Mouse (Mus musculus): ENCODE data around the gene Gjb1.

Gene Gjb1

GRCm38 (mm10) chrX:101396459-101396858 is 20.3 kb downstream of the Gjb1 start:
- DNase-seq (ENCODE audit: low read depth, low spot score), result no peak

- no peak for DNase-seq (ENCODE audit: low read depth, low spot score)
These were observed 43.0 kb downstream of the Gjb1 start for GRCm38 (mm10) chrX:101418946-101419724.

- DNase-seq (ENCODE audit: low read depth, low spot score), result peak; percentile 77
These were observed 43.8 kb downstream of the Gjb1 start for GRCm38 (mm10) chrX:101419725-101420699.

- DNase-seq (ENCODE audit: low read depth, low spot score), result no peak
These were observed 44.5 kb downstream of the Gjb1 start, which contains the start of gene Zmym3 for GRCm38 (mm10) chrX:101420700-101421095. TSS of gene Zmym3 (minus strand) at chrX:101420849.

GRCm38 (mm10) chrX:101423462-101423861 is 47.3 kb downstream of the Gjb1 start:
- DNase-seq (ENCODE audit: low read depth, low spot score), result no peak

- DNase-seq (ENCODE audit: low read depth, low spot score), result no peak
These were observed 51.6 kb downstream of the Gjb1 start for GRCm38 (mm10) chrX:101427774-101428173.

- DNase-seq (ENCODE audit: low read depth, low spot score), result no peak
These were observed 52.6 kb downstream of the Gjb1 start for GRCm38 (mm10) chrX:101428785-101429141.

- DNase-seq (ENCODE audit: low read depth, low spot score), result peak; percentile 97
These were observed 53.2 kb downstream of the Gjb1 start, which contains the start of gene Nono for GRCm38 (mm10) chrX:101429142-101429949. TSS of gene Nono (plus strand) at chrX:101429318.

- DNase-seq (ENCODE audit: low read depth, low spot score), result no peak
These were observed 53.8 kb downstream of the Gjb1 start for GRCm38 (mm10) chrX:101429976-101430375.

Data from brain, embryonic 18.5 days (tissue).